Mouse (Mus musculus) thymus, postnatal 0 days (tissue): ENCODE measurements around the gene Srsf12. TPM values are rescaled to one million over a fixed set of nuclear protein-coding genes. Genes with fewer than 3 reads are reported as not detected.

Source experiments
- DNase-seq: peaks from one replicate; pipeline ENCODE4 v3.0.0-alpha.2; 2015; ENCODE audit warnings: low spot score
- polyA plus RNA-seq: library from polyadenylated mRNA; unstranded; fragments of >200 nt; fragmentation: Nextera tagmentation; extraction: Ambion mirVana; gene quantifications from 2 replicates; pipeline ENCODE4 v1.2.1, GENCODE M21; 2015

Gene Srsf12
- polyA plus RNA-seq, 1 experiment from 2014 or later = 1.9 TPM

DNA sequence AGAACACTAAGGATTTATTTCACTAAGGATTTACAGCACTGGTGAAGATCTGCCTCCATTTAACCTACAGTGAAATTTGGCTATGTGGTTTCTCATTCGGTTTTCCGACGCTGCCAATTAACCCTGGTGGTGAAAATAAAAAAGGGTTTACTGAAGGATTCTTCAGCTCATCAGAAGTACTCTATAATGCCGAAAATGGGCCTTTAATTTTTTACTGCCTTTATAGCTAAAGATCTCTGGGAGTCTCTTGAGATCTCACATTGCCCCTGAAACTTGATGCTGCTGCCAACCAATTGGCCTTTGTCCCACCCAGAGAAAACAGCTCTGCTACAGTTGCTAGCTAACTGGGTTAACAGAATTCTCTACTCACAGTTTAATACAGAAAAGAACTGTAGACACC lies 40.1 kb downstream of the Srsf12 start:
- DNase-seq = no peak

DNA sequence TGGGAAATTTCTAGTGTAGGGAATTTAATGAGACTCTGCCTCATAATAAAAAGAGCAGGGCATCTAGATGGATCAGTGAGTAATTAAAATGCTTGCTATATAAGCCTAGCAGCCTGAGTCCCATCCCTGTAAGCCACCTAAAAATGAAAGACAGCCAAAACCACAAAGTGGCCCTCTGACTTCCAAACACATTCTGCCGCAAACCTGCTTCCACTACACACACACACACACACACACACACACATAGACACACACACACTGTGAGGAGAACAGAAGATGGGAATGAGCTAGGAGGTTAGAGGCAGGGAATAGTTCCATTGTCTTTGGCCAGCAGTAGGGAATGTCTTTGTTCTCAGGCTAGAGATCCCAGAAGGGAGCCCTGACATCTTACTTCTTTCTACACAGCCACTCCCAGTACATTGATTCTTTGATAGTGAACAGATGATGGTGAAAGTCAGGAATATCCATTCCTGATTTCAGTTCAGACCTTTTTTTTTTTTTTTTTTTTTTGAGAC lies 41.0 kb downstream of the Srsf12 start:
- no peak for DNase-seq

DNA sequence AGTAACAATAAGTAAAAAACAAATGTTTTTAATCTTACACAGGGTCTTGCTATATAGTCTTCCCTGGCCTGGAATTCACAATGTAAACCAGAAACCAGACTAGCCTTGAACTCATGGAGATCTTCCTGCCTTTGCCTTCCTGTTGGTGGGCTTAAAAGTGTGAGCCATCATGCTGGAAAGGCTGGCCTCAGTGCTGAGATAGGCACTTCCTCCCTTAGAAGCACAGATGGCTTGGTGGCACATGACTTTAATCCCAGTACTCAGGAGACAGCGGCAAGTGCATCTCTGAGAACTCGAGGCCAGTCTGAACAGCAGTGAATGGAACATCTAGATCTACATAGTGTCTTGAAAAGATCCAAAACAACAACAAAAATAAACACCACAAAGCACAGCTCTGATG lies 42.1 kb downstream of the Srsf12 start:
- DNase-seq = no peak

DNA sequence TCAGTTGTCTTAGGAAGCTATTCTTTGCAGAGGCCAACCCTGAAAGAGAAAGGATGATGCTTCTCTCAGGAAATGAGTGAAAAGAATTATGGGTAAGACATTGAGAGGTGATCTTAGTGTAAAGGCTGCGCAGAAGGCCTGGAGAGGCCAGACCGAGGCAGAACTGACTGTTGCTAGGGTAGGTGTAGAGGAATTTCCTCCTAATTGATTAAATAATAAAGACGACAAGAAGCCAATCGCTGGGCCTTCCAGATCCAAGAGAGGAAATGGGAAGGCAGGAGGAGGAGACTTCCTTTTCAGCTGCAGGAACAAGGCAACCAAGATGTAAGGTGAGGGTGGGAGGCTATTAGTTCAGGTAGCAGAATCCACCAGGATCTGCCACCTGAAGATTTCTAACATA lies 45.9 kb downstream of the Srsf12 start:
- no peak for DNase-seq

DNA sequence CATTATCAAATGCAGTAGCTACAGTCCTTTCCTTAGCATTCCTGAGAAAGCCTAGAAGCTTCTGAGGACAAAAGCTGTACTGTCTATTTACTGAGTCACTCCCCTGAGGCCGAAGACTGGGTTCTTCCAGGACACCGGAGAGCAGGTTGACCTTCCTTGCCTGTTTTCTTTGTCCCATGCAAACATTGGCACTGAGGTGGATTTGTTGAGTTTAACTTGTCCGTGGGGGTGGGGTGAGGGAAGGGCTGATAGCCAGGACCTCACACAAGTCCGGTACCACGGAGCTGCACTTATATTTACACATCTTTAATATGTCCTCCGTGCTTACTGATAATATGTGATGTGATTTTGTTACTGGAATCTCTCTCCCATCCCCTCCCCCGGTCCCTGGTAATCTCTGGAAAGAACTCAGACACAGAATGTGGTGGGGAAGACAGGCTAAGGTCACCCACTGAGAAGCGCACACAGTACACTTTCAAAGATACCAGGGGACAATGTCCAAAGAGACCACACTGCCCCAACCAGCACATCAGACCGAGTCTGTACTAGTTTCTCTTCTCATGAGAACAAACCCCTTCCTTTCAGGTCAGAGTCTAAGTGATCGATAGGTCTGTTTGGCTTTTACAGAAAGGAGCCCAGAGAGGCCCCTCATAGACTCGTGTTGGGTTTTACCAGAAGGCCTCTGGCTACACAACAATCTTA lies 48.6 kb downstream of the Srsf12 start:
- no peak for DNase-seq

DNA sequence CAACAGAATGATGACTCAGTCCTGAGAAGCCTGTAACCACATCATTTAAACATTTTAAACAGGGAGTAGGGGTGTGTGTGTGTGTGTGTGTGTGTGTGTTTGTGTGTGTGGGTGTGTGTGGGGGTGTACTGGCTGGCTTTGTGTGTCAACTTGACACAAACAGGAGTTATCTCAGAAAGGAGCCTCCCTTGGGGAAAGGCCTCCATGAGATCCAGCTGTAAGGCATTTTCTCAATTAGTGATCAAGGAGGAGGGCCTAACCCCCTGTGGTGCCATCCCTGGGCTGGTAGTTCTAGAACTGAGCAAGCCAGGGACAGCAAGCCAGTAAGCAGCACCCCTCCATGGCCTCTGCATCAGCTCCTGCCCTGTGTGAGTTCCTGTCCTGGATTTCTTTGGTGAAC lies 51.5 kb downstream of the Srsf12 start:
- DNase-seq = no peak

DNA sequence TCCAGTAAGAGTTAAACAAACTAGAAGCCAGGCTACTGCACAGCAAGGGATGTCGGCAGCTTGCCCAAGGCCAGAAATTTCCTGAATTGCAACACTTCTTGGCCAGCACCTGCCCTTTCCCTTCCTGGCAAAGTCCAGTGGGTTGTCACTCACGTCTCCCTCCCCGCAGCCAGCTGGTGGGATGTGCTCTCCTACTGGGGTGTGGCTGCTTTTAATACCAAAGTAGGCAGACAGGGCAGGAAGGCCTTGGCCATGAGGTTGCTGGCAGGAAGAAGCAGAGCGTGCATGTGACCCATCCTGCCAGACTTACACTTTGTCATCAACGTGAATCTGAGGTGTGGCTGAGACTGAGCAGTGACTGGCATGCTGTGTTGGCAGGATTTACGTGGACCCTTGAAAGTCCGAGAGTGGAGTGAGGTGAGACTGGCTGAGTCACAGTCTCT lies 52.5 kb downstream of the Srsf12 start:
- no peak for DNase-seq

DNA sequence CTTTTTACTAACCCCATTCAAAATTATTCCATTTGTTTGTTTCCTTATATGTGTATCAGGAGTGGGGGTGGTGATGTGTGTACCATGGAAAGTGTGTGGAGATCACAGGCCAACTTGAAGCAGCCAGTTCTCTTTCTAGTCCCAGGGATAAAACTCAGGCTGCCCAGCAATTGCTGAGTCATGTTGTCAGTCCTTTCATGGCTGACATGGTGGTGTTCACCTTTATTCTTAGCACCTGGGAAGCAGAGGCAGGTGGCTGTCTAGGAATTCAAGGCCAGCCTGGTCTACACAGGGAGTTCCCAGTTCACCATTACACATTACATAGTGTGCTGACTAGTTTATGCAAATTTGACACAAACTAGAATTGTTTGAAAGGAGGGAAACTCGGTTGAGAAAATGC lies 54.1 kb downstream of the Srsf12 start:
- DNase-seq = no peak

DNA sequence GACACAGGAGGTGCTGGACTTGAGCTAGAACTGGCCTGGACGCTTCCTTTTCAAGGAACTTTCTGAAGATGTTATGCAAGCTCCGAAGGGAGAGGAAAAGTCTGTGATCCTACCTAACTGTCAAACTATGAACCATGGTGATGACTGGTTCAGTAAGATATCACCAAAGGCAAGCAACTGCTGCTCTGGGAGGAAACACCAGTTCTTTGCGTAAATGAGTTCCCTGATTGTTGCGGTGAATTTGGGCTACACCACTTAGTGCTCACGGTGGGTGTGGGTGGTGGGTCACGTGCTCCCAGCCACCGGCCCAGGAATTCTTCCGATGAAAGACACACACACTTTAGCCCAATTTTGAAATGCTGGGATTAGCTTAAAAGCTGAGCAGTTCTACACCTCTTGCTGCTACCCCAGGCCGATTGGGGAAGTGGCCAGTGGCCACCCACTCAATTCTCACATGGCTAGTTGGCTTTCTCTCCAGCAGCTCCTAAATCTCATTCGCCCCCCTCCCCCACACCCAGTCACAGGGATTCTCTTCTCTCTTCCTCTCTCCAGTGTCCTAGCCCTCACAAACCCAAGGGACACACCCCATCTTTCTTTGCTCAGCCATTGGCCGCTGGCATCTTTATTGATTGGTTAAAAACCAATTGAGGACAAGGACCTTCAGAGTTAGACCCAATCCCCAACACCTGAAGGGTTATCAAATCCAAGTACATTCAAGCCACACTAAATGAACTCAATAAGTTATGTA lies 56.4 kb downstream of the Srsf12 start:
- no peak for DNase-seq

DNA sequence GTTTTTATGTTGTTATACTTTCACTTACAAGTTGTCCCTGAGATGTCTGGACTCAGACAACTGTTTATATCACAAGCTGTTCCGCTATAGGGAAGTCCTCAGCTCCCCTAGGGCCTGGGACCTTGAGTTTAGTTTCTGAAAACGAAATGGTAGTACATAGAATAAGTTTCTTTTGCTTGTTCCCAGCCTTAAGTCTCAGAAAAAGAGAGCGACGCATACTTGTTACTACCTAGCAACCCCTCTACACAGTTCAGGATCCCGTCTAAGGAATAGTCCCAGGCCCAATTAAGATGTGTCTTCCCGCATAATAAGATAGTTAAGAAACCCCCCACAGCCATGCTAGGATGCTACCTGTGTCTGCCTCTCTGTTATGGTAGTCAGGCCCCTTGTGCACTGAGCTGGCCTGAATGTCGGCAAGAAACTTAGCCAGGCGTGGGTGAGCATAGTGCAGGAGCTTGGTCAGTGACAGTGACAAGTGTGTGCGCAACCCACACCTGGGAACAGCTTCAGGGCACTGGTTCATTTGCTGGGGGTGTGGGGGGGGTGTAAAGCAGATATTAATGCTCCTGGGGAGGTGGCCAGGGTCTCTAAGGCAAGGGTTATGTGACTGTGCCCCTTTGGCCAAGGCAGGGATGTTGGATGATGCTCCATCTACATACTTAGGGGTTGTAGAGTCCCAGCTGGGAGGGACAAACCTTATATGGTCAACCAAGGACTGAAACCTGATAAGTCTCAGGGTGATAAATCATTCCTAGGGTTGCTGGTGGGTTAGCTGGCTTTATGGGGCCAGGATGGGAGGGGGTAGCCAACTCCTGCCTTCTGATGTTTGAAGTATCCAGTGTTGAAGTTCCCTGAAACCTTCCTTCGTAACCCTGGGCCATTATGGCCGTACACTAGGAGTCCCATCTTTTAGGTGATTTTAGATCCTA lies 61.9 kb downstream of the Srsf12 start:
- no peak for DNase-seq

DNA sequence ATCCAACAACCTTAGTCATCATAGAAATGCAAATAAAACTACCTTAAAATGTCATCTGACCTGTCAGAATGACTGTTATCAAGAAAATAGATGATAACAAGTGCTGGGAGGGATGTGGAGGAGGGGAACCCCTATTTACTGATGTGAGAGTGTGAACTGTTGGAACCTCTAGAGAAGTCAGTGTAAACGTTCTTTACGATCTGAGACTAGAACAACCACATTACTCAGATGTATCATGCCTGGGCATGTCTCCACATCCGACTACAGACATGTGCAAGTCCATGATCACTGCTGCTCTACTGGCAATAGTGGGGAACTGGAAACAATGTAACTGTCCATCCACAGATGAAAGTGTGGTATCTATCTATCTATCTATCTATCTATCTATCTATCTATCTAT lies 64.6 kb downstream of the Srsf12 start:
- no peak for DNase-seq

DNA sequence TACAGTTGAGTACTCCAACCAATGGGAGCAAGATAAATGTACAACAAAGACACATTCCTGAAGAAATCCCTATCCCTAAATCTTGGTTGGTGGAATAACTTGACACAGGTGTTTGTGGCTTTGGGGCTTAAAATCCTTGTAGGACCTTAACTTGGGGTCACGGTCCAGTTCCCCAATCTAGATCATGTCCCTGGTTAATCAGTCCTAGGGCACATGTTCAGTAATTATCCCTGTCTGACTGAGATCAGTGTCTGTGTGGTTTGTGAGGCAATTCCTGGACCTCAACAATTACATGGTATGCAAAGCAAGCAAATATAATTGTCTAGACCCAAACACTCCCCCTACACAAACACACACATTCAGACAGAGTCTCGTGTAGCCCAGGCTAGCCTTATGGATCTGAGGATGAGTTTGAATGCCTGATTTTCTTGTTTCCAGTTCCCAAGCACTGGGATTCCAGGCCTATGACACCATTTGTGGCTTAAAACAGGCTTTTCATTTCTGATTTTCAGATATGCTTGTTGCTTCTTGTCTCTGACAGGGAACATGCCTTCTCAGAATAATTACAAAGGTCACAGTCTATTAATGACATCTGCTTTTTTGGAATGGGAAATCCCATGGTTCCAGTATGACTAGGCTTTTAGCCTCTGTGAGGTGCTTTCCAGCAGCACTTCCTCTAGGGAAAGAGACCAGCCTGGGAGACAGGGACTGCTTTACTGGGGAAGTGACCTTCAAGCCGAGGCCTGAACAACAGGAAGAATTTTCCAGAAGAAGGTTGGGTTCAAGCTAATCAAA lies 73.3 kb downstream of the Srsf12 start:
- no peak for DNase-seq

Other genes with a start within 250 kb of the Srsf12 start
- gene Rragd, start 226.0 kb upstream of the Srsf12 start, polyA plus RNA-seq = 10.1 and 12.5 TPM in 2 replicates
- gene Ube2j1, start 177.6 kb upstream of the Srsf12 start, polyA plus RNA-seq = 38.1 and 43.0 TPM in 2 replicates
- gene Gabrr2, start 146.0 kb upstream of the Srsf12 start, polyA plus RNA-seq = 0.84 and 1.6 TPM in 2 replicates
- gene Gabrr1, start 76.5 kb upstream of the Srsf12 start, polyA plus RNA-seq = 0.09 TPM in 1 of 2 replicates, not detected in the other
- 0.18 TPM in 1 of 2 replicates, not detected in the other for gene Pm20d2, start 19.3 kb upstream of the Srsf12 start, polyA plus RNA-seq
- 182 and 195 TPM in 2 replicates for gene Pnrc1, start 81.2 kb downstream of the Srsf12 start, polyA plus RNA-seq
- 33.1 and 35.2 TPM in 2 replicates for gene Rngtt, start 101.3 kb downstream of the Srsf12 start, polyA plus RNA-seq